Mouse (Mus musculus): ENCODE data around the gene Cabp1. TPM values are rescaled to one million over a fixed set of nuclear protein-coding genes. Genes with fewer than 3 reads are reported as not detected.

The Cabp1 gene
- polyA plus RNA-seq, 1 experiment, result not detected

DNA sequence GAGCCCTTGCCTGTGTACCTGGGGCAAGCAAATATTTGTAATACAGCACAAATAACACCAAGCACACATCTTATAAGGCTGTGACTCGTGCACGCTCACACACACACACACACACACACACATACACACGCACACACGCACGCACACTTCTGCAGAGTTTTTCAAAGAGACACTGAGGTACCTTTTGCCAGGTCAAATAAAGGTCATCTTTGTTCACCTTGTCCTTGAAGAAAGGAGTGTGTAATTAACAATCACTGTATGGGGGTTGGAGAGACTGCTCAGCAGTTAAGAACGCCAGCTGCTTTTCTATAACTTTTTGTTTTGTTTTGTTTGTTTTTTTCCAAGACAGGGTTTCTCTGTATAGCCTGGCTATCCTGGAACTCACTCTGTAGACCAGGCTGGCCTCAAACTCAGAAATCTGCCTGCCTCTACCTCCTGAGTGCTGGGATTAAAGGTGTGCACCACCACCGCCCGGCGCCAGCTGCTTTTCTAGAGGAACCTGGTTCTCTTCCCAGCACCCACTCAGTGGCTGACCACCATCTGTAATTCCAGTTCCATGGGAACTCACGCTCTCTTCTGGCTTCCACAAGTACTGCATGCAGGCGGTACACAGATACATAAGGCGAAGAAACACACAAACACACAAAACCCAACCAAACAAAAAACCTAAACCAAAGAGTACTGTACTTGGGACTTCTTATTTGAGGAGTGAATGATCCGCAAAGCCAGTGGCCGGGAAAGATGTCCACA, 39.0 kb upstream of the Cabp1 start:
- Histone ChIP-seq H3K4me1 (ENCODE audit: control insufficient read depth, insufficient read depth, low read length) (peaks cover 22% of the 10 kb centered on the region), H3K27ac (ENCODE audit: insufficient read depth, low read depth, low read length) (no peak overlapping the region), H3K4me3 (ENCODE audit: insufficient read depth, low read depth, low read length) (no peak overlapping the region)
- TF ChIP-seq POLR2A (IDR thresholded peaks at IDR 0.05; ENCODE audit: insufficient read depth, low read depth, low read length) (no peak), CTCF (IDR thresholded peaks at IDR 0.05; ENCODE audit: insufficient read depth, low read depth, low read length) (no peak)
- WGBS, result 92% methylated on average over 14 of the region's 14 CpGs

DNA sequence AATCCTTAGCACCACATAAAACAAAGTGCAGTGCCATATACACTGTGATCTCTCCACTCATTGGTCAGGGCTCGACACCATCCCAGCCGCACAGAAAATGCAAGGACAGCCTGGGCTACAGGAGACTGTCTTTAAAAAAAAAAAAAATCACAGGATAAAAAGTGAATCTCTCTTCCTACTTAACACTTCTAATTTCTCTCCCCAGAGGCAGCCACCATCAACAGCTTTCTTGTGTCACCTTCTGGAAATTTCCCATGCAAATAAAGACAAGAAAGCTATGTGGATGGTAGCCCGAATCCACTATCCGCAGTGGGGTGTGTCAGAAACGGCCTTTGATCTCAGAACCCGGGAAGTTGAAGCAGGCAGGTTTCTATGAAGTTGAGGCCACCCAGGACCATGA, 38.3 kb upstream of the Cabp1 start:
- Histone ChIP-seq H3K4me3 (ENCODE audit: insufficient read depth, low read depth, low read length) (no peak overlapping the region), H3K27ac (ENCODE audit: insufficient read depth, low read depth, low read length) (no peak overlapping the region), H3K4me1 (ENCODE audit: control insufficient read depth, insufficient read depth, low read length) (peaks cover 22% of the 10 kb centered on the region)
- TF ChIP-seq CTCF (IDR thresholded peaks at IDR 0.05; ENCODE audit: insufficient read depth, low read depth, low read length), result no peak
- TF ChIP-seq POLR2A (IDR thresholded peaks at IDR 0.05; ENCODE audit: insufficient read depth, low read depth, low read length), result no peak
- WGBS, result 80% methylated on average over 6 of the region's 6 CpGs

DNA sequence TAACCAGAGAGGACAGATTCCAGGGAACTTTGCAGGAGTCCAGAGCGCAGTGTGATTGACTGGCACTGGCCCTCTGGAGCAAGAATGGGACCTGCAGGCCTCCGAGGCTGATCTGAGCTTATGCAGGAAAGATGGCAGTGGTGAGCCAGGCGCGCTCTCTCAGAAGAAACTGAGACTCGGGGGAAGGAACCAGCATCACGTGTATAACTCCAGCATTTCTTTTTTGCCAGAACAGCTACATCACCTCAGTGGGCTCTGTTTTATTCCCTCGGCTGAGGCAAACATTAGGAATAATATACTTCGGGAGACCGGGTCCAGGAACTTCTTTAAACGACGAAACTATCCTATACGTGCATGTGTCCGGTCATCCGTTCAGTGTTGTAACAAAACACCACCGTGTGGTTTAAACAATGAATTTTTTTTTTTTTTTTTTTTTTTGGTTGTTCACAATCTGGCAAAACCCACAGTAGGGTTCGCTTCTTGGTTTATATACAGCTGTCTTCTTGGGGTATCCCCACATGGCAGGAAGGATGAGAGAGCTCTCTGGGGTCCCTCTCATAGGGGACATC, 37.5 kb upstream of the Cabp1 start:
- 30% methylated on average over 16 of the region's 16 CpGs for WGBS
- TF ChIP-seq CTCF (IDR thresholded peaks at IDR 0.05; ENCODE audit: insufficient read depth, low read depth, low read length) (no peak), POLR2A (IDR thresholded peaks at IDR 0.05; ENCODE audit: insufficient read depth, low read depth, low read length) (no peak)
- Histone ChIP-seq H3K4me1 (ENCODE audit: control insufficient read depth, insufficient read depth, low read length) (peaks cover 22% of the 10 kb centered on the region), H3K4me3 (ENCODE audit: insufficient read depth, low read depth, low read length) (no peak overlapping the region), H3K27ac (ENCODE audit: insufficient read depth, low read depth, low read length) (no peak overlapping the region)

DNA sequence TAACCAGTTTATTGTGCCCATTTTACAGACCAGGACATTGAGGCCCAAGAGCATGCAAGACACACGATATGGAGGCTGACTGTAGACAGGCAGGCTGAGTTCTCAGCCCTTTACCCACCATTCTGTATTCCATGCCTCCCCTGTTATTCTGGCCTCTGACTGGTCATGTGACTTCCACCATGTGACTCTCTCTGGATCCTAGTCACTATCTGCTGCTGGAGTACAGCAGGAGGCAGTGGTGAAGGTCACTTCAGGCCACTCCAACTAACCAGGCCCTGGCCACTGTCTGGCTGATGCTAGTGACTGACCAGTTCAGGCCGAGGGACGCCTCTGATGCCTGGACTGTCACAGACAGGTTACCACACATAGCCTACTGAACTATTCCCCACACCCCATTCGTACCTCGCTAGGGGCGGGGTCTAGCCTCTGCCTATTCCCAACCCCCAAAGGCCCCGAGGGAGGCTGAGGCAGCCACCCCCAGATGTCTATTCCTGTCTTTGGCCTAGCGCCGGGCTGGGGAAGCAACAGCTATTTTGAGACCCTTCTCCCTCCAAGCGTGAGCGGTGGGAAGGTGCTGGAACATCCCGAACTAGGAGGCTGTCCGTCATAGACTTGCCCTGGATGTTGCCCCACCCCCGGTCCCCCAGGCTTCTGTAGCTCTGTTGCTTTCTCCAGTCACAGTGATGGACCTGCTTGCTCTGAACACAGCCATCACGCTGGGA, 36.8 kb upstream of the Cabp1 start:
- WGBS, result 39% methylated on average over 15 of the region's 15 CpGs
- no peak overlapping the region for H3K27ac ChIP-seq (ENCODE audit: insufficient read depth, low read depth, low read length)

DNA sequence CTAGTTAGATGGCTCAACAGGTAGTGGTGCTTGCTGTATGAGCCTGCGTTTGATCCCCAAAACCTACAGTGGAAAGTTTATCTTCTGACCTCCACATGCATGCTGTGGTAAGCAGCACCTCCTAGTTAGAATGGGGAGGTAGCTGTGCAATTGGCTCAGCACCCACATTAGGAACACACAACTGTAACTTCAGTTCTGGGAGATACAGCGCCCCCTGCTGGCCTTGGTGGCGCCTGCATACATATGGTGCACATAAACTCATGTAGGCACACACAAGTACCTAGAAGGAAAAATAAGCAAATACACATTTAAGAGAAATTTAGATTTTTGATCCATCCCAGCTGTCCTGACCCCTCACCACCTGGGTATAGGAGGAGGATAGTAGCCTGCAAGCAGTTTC, 28.3 kb upstream of the Cabp1 start:
- Histone ChIP-seq H3K27ac (ENCODE audit: insufficient read depth, low read depth, low read length) (no peak overlapping the region), H3K4me1 (ENCODE audit: control insufficient read depth, insufficient read depth, low read length) (peaks cover 10% of the 10 kb centered on the region), H3K4me3 (ENCODE audit: insufficient read depth, low read depth, low read length) (no peak overlapping the region)
- TF ChIP-seq CTCF (IDR thresholded peaks at IDR 0.05; ENCODE audit: insufficient read depth, low read depth, low read length) (no peak), POLR2A (IDR thresholded peaks at IDR 0.05; ENCODE audit: insufficient read depth, low read depth, low read length) (no peak)
- WGBS, result 82% methylated on average over 3 of the region's 3 CpGs

More for the DNA sequence above, 36.8 kb upstream of the Cabp1 start:
- H3K4me3 ChIP-seq (ENCODE audit: insufficient read depth, low read depth, low read length), result no peak overlapping the region
- H3K4me1 ChIP-seq (ENCODE audit: control insufficient read depth, insufficient read depth, low read length), result peaks cover 22% of the 10 kb centered on the region
- no peak for TF ChIP-seq CTCF (IDR thresholded peaks at IDR 0.05; ENCODE audit: insufficient read depth, low read depth, low read length)
- no peak for TF ChIP-seq POLR2A (IDR thresholded peaks at IDR 0.05; ENCODE audit: insufficient read depth, low read depth, low read length)

DNA sequence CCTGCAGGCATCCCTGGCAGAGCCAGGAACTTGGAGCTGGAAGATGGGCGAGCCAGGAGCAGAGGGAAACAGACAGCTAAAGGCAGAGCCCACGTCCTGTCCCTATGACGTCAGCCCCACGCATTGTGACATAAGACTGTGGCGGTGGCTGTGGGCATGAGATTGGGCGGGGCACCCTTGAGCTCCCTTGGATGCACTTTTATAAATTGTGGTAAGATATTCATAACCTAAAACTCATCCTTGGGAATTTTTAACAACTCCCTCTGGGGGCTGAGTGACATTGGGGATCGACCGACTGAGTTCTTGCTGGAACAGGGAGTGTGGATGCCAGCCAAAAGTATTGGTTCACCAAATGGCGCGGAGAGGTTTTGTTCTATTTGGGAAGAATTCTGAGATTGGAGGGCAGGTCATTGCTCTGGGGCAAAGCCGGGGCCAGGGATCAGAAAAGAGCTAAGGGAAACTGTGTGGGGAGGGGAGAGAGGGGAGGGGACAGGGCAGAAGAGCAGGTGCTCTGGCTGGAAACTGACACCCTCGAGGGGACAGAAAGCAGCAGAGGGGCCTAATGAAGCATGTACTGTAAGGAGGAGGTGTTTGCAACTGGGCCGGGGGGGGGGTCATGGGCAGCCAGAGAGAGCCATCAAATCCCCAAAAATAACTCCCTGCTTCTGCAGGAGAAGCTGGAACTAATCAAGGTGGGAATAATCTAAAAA, 26.9 kb upstream of the Cabp1 start:
- WGBS, result 38% methylated on average over 13 of the region's 13 CpGs
- no peak overlapping the region for H3K4me3 ChIP-seq (ENCODE audit: insufficient read depth, low read depth, low read length)
- peaks cover 10% of the 10 kb centered on the region for H3K4me1 ChIP-seq (ENCODE audit: control insufficient read depth, insufficient read depth, low read length)
- no peak for TF ChIP-seq CTCF (IDR thresholded peaks at IDR 0.05; ENCODE audit: insufficient read depth, low read depth, low read length)
- TF ChIP-seq POLR2A (IDR thresholded peaks at IDR 0.05; ENCODE audit: insufficient read depth, low read depth, low read length), result no peak
- H3K27ac ChIP-seq (ENCODE audit: insufficient read depth, low read depth, low read length), result no peak overlapping the region

DNA sequence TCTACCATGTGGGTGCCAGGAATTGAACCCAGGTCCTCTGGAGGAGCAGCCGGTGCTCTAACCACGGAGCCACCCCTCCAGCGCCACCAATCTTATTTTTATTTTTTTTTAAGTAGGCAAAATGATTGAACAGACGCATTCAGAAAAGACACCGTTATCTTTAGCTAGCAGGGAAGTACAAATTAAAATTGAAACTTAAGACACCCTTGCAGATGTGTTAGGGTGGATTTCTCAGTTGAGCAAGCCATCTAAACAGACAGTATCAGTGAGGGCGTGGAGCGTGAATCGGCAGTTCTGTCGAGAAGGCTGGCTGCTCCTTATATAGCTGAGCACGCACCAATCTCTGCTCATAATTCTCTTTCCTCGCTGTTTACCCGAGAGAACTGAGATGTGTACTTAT, 23.8 kb upstream of the Cabp1 start:
- Histone ChIP-seq H3K4me1 (ENCODE audit: control insufficient read depth, insufficient read depth, low read length) (peaks cover 26% of the 10 kb centered on the region), H3K4me3 (ENCODE audit: insufficient read depth, low read depth, low read length) (no peak overlapping the region), H3K27ac (ENCODE audit: insufficient read depth, low read depth, low read length) (no peak overlapping the region)
- TF ChIP-seq CTCF (IDR thresholded peaks at IDR 0.05; ENCODE audit: insufficient read depth, low read depth, low read length) (no peak), POLR2A (IDR thresholded peaks at IDR 0.05; ENCODE audit: insufficient read depth, low read depth, low read length) (no peak)
- 76% methylated on average over 12 of the region's 12 CpGs for WGBS

DNA sequence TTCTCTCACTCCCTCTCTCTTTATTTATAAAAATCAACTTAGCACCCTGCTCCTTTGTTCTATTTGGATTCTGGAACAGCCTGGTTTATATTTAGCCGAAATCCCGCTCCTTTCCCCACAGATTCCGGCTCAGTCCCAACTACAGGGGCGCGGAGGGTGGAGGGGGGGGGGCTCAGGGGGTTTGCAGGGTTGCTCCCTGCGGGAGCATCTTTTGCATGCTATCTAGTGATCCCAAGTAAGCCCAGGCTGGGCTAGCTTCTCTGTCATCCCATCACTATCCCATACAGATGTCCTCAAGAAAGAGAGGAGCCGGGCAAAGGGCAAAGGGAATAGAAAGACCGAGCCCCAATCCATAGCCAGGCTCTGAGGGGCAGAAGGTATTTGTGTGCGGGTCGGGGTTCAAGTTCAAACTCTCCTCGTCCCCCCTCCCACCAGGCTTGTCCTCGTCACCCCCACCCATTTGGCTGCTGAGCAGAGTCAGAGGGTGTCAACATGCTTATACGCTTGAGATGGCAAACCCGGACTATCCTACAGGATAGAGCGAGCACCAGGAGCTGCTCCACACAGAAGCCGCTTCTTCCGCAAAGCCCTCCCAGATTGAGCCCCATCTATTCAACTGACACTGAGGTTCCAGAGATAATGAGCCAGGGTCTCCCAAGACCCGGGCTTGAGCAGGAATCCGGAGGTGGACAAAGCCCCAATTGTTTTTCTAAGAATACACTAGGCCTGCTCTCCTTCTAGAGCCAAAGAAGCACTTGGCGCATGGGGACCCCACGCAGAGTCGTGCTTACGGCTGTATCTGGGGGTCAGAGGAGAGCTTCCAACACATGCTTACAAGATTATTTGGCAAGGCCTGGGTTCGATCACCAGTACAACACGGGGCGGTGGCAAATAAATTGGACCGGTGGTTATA, 21.3 kb upstream of the Cabp1 start:
- Histone ChIP-seq H3K27ac (ENCODE audit: insufficient read depth, low read depth, low read length) (peak overlapping the region; percentile 93), H3K4me1 (ENCODE audit: control insufficient read depth, insufficient read depth, low read length) (peaks cover 16% of the 10 kb centered on the region), H3K4me3 (ENCODE audit: insufficient read depth, low read depth, low read length) (peak overlapping the region; percentile 65; the same call in 1 of the 2 replicates)
- no peak for TF ChIP-seq POLR2A (IDR thresholded peaks at IDR 0.05; ENCODE audit: insufficient read depth, low read depth, low read length)
- TF ChIP-seq CTCF (IDR thresholded peaks at IDR 0.05; ENCODE audit: insufficient read depth, low read depth, low read length), result no peak
- 27% methylated on average over 27 of the region's 27 CpGs for whole genome bisulfite sequencing

Data from olfactory bulb, adult 2 months (tissue).